Mouse (Mus musculus) midbrain, embryonic 16.5 days (tissue): ENCODE measurements around the gene Mettl14. TPM values are rescaled to one million over a fixed set of nuclear protein-coding genes. Genes with fewer than 3 reads are reported as not detected.
"Not testable (repeated sequence)": the region's sequence is repeated elsewhere in the genome, so short reads cannot be mapped to it uniquely, and the experiment has no call there.

Experiments
- ATAC-seq: fragments of 200-750 bp; cut with Nextera tagmentation; 2 replicates; pipeline ENCODE4 v1.8.0; 2017; ENCODE audit warnings: moderate TSS enrichment
- H3K27ac ChIP-seq: fragments of 300-500 bp; sonication (generic); 2 replicates; pipeline ENCODE4 v1.5.1; 2014; ENCODE audit warnings: mild to moderate bottlenecking, low read length, mixed read lengths
- H3K27me3 ChIP-seq: fragments of 300-500 bp; sonication (generic); 2 replicates; pipeline ENCODE4 v1.6.1; 2014; ENCODE audit warnings: low read depth, low read length, mixed read lengths; ENCODE audit not compliant: control insufficient read depth, insufficient read depth
- H3K36me3 ChIP-seq: fragments of 300-500 bp; sonication (generic); 2 replicates; pipeline ENCODE4 v1.6.1; 2014; ENCODE audit warnings: mild to moderate bottlenecking, low read length, moderate library complexity, mixed read lengths; ENCODE audit not compliant: control insufficient read depth, insufficient read depth
- H3K4me1 ChIP-seq: fragments of 300-500 bp; sonication (generic); 2 replicates; pipeline ENCODE4 v1.6.1; 2014; ENCODE audit warnings: mild to moderate bottlenecking, low read length, mixed read lengths; ENCODE audit not compliant: control insufficient read depth, insufficient read depth
- H3K4me2 ChIP-seq: fragments of 300-500 bp; sonication (generic); 2 replicates; pipeline ENCODE4 v1.6.1; 2014; ENCODE audit warnings: mild to moderate bottlenecking, low read length, mixed read lengths
- H3K4me3 ChIP-seq: fragments of 300-500 bp; sonication (generic); 2 replicates; pipeline ENCODE4 v1.5.1; 2014; ENCODE audit warnings: low read depth, mild to moderate bottlenecking, low read length, moderate library complexity, mixed read lengths
- H3K9ac ChIP-seq: fragments of 300-500 bp; sonication (generic); 2 replicates; pipeline ENCODE4 v1.6.1; 2014; ENCODE audit warnings: low read depth, low read length, mixed read lengths
- H3K9me3 ChIP-seq: fragments of 300-500 bp; sonication (generic); replicated peaks from 2 replicates; pipeline ENCODE4 v1.6.1; 2014; ENCODE audit warnings: mild to moderate bottlenecking, low read length, mixed read lengths; ENCODE audit not compliant: control insufficient read depth, poor library complexity, severe bottlenecking
- WGBS: fragments of 180-500 bp; shearing (Covaris S2); extraction: QIAGEN DNeasy Blood & Tissue Kit; methylation state at CpG from one replicate; pipeline ENCODE4 v1.1.7; 2014; 5-methylcytosine and 5-hydroxymethylcytosine counted together
- polyA plus RNA-seq: library from polyadenylated mRNA; unstranded; fragments of >200 nt; fragmentation: Nextera tagmentation; extraction: Ambion mirVana; gene quantifications from 2 replicates; pipeline ENCODE4 v1.2.1, GENCODE M21; 2015

Mettl14 gene
- polyA plus RNA-seq, 1 experiment from 2014 or later = 25.5 TPM

DNA sequence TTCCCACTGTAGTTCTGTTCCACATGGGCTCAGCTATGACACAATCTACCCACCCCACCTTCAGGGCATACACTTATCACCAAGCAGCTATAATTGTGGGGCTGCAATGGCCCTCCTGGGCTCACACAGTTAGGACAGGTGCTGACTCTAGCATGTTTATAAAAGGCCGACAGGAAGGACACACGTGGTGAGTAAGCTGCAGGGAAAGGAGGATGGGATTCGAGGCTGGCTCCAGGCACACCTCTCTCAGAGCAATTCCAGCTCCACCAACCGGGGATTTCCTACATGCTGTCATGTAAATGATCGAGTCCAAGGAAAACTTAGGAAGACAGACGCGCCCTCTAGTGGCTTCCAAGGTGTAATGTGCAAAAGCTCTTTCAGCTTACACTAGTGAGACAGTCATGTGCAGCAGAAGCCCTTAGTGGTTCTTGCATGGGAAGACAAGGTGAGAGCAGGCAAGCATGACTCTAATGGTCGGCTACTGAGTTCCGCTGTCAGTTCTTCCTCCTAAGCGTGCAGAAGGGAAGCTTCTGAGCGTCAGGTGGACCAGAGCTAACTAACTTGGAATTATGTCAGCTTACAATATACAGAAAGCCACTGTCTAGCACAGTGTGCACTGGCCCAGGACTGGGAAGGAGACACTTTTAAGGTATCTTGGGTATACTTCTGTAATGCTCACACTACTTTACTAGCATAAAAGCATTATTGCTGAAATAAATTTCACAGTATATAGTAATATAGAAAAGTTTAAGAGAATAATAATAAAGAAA is 14.0 kb downstream of the Mettl14 start:
- Histone ChIP-seq H3K4me2 (no peak overlapping the region), H3K4me3 (no peak overlapping the region), H3K4me1 (no peaks in the 10 kb centered on the region), H3K27me3 (no peaks in the 10 kb centered on the region), H3K9ac (no peak overlapping the region), H3K36me3 (peaks cover 9% of the 10 kb centered on the region; the same call in 1 of the 2 replicates), H3K9me3 (no peaks in the 10 kb centered on the region), H3K27ac (no peak overlapping the region)
- 33% methylated on average over 11 of the region's 11 CpGs for WGBS
- peak; percentile 71; the same call in 1 of the 2 replicates for ATAC-seq

DNA sequence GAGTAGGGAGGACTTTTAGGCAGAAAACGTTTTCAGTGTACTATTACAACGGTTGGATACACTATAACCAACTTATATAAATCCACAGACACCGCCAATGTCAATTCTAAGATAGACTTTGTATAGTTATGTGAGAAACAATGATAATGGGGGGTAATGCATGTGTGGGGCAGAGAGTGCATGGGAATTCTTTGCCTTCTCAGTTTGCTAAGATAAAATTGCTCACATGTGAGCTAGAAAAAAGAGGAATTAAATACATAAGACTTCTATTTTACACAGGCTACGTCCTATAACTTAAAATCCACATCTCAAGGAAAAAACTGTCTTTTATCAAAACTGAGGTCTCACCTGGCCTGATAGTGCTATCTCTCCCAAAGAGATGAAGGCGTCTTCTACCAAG is 15.0 kb downstream of the Mettl14 start:
- H3K4me2 ChIP-seq = no peak overlapping the region
- no peaks in the 10 kb centered on the region for H3K4me1 ChIP-seq
- no peak for ATAC-seq
- WGBS = 97% methylated on average over 5 of the region's 5 CpGs
- H3K4me3 ChIP-seq = no peak overlapping the region
- H3K36me3 ChIP-seq = peaks cover 9% of the 10 kb centered on the region; the same call in 1 of the 2 replicates
- H3K27me3 ChIP-seq = no peaks in the 10 kb centered on the region
- H3K27ac ChIP-seq = no peak overlapping the region
- no peaks in the 10 kb centered on the region for H3K9me3 ChIP-seq
- no peak overlapping the region for H3K9ac ChIP-seq

DNA sequence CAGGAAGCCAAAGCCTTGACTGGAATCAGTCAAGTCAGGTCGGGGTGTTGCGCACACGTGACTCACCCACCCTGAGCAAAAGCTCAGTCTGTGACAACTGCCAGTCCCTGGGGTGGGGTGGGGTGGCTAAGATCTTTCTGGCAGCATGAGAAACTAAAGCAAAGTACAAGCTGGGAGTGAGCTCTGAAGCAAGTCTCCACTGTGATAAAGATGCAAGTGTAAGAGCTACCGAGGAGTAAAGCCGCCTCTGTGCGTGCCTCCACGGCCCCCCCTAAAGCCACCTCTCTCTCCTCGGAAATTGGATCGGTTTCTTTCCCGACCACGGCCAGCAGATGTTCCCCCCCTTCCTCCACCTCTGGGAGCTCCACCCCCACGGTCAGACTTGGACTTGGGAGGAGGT is 16.7 kb downstream of the Mettl14 start:
- Histone ChIP-seq H3K4me3 (no peak overlapping the region), H3K4me2 (no peak overlapping the region), H3K9me3 (no peaks in the 10 kb centered on the region), H3K36me3 (peaks cover 6% of the 10 kb centered on the region; the same call in 1 of the 2 replicates), H3K9ac (no peak overlapping the region), H3K27ac (no peak overlapping the region), H3K4me1 (no peaks in the 10 kb centered on the region), H3K27me3 (no peaks in the 10 kb centered on the region)
- WGBS = 93% methylated on average over 12 of the region's 12 CpGs
- ATAC-seq = no peak

DNA sequence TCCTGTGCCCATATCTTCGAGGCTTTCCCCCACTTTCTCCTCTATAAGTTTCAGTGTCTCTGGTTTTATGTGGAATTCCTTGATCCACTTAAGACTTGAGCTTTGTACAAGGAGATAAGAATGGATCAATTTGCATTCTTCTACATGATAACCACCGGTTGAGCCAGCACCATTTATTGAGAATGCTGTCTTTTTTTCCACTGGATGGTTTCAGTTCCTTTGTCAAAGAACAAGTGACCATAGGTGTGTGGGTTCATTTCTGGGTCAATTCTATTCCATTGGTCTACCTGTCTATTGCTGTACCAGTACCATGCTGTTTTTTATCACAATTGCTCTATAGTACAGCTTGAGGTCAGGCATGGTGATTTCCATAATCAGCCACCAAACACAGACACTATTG is 19.1 kb downstream of the Mettl14 start:
- not testable (repeated sequence) for H3K9me3 ChIP-seq, H3K4me1 ChIP-seq, H3K36me3 ChIP-seq, H3K4me3 ChIP-seq, H3K4me2 ChIP-seq, H3K27ac ChIP-seq, ATAC-seq, H3K9ac ChIP-seq, H3K27me3 ChIP-seq
- WGBS = 91% methylated on average over 2 of the region's 2 CpGs

DNA sequence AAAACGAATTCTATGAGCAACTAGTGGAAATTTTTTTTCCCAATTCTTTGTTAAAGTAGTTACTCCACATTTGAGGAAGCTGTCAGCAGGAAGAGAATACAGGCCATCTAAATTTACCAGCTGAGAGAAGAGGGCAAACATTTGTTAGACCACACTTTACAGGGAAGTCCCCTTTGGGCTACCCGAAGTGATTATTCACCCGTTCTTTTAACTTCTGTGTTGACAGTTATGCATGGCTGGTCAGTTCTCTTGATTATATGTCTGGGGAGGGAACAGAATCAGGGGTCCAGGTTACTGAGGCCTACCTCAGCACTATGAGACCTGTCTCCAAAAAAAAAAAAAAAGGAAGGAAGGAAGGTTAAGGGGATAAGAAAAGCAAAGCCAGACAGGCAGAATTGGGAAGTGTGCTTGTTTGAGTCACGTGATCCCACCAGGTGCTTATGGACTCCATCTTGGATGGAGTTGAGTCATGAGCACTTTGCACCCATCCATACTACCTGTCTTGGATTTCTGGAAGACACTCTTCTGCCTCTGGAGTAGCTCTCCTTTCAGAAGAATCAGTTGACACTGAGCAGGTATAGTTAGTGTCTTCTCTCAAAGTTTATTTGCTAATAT is 29.4 kb downstream of the Mettl14 start:
- H3K27ac ChIP-seq = no peak overlapping the region
- no peak overlapping the region for H3K4me3 ChIP-seq
- H3K9me3 ChIP-seq = no peaks in the 10 kb centered on the region
- H3K9ac ChIP-seq = no peak overlapping the region
- no peaks in the 10 kb centered on the region for H3K36me3 ChIP-seq
- ATAC-seq = no peak
- H3K4me2 ChIP-seq = no peak overlapping the region
- no peaks in the 10 kb centered on the region for H3K4me1 ChIP-seq
- 79% methylated on average over 4 of the region's 4 CpGs for WGBS
- H3K27me3 ChIP-seq = no peaks in the 10 kb centered on the region

DNA sequence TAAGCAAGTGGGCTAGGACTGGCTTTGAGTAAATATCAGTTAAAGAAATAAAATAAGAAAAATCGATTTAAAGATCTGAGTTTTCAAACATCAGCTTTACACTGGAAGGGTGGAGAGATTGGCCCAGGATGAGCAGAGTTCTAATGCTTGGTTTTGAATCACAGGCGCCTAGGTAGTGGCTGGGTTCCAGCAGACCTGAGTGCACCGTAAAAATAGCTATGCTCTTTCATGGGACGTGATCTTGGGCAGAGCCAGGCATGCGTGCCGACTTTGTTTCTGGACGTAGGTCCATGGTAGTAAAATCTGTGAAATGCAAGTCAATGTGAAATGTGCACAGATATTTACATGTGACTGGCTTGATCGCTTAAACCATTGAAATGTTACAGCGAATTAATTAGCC is 31.5 kb downstream of the Mettl14 start:
- Histone ChIP-seq H3K9ac (no peak overlapping the region), H3K36me3 (no peaks in the 10 kb centered on the region), H3K4me3 (no peak overlapping the region), H3K4me2 (no peak overlapping the region), H3K9me3 (no peaks in the 10 kb centered on the region), H3K4me1 (no peaks in the 10 kb centered on the region), H3K27ac (no peak overlapping the region), H3K27me3 (no peaks in the 10 kb centered on the region)
- WGBS = 95% methylated on average over 9 of the region's 9 CpGs
- no peak for ATAC-seq

DNA sequence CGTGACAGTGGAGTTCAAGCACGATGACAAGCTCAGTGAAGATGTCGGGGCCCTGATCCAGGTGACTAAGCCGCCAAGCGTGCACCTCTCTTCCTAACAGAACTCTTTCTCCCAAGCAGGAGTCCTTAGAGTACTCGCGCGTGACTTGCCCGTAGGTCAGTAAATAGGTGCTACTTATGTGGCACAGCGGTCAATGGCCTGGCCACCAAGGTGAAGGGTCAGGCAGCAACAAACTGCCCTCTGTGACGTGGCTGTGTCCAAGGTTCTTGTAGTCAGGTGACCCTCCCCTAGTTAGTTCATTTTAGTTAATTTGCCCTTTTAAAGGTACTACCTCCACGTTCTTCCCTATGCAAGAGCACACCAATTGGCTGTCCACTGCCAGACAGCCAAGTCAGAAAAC is 32.2 kb downstream of the Mettl14 start:
- 92% methylated on average over 12 of the region's 12 CpGs for WGBS
- no peaks in the 10 kb centered on the region for H3K9me3 ChIP-seq
- no peaks in the 10 kb centered on the region for H3K36me3 ChIP-seq
- no peak for ATAC-seq
- H3K4me3 ChIP-seq = no peak overlapping the region
- no peak overlapping the region for H3K4me2 ChIP-seq
- H3K27ac ChIP-seq = no peak overlapping the region
- no peaks in the 10 kb centered on the region for H3K4me1 ChIP-seq
- H3K9ac ChIP-seq = no peak overlapping the region
- H3K27me3 ChIP-seq = no peaks in the 10 kb centered on the region

DNA sequence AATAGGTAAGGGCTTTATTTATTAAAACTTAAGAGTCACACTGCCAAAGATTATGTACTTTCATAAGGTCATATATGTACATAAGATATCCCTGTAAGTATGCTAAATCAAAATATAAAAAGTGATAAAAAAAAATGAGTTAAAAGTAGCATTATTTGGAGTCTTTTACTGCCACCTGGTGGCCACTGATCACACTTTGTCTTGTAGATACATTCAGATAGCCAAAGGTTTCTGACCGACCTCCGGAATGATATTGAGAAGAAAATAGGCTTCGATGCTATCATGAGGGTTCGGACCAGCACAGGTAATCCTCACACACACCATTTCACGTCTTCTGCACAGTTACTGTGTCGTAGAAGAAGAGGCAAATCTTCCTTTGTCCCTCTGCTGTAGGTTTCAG is 32.7 kb downstream of the Mettl14 start:
- no peaks in the 10 kb centered on the region for H3K9me3 ChIP-seq
- no peak overlapping the region for H3K27ac ChIP-seq
- no peak overlapping the region for H3K4me3 ChIP-seq
- WGBS = 64% methylated on average over 6 of the region's 6 CpGs
- no peaks in the 10 kb centered on the region for H3K4me1 ChIP-seq
- no peak overlapping the region for H3K4me2 ChIP-seq
- 0 out of 2 replicates have a peak, but pooled peaks have one; percentile 39 for ATAC-seq
- no peak overlapping the region for H3K9ac ChIP-seq
- no peaks in the 10 kb centered on the region for H3K27me3 ChIP-seq
- no peaks in the 10 kb centered on the region for H3K36me3 ChIP-seq

DNA sequence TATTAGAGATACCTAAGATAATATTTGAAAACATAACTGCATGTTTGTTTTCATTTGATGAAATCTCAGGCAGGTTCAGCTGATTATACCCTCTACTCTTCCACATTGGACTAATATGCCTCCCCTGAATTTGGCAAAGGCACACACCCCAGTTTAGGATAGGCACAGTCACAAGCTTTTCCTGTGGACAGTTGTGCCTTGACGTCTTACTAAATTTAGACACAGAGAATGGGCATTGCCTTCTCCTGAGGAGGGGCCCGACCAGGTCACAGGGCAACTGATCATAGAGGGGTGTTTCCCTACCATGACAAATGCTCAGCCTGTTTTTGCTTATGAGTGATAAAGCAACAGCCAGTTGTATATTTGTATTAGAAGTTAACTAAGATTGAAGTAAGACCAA is 34.4 kb downstream of the Mettl14 start:
- 84% methylated on average over 2 of the region's 2 CpGs for WGBS
- Histone ChIP-seq H3K9ac (no peak overlapping the region), H3K4me2 (no peak overlapping the region), H3K27me3 (no peaks in the 10 kb centered on the region), H3K36me3 (no peaks in the 10 kb centered on the region), H3K27ac (no peak overlapping the region), H3K4me3 (no peak overlapping the region), H3K4me1 (no peaks in the 10 kb centered on the region), H3K9me3 (no peaks in the 10 kb centered on the region)
- no peak for ATAC-seq
